Mouse (Mus musculus) hindbrain, embryonic 16.5 days (tissue): ENCODE results near the gene Gjb2. TPM values are rescaled to one million over a fixed set of nuclear protein-coding genes. Genes with fewer than 3 reads are reported as not detected.
A peak's percentile ranks its signal among the peaks of the same experiment; 100 is the strongest.

Experiments used
- ATAC-seq: fragments of 200-750 bp; cut with Nextera tagmentation; 2 replicates; pipeline ENCODE4 v1.8.0; 2017; ENCODE audit warnings: moderate TSS enrichment, moderate library complexity
- H3K27ac ChIP-seq: fragments of 300-500 bp; sonication (generic); 2 replicates; pipeline ENCODE4 v1.5.1; 2014; ENCODE audit warnings: low read depth, mild to moderate bottlenecking, control low read depth, low read length, moderate library complexity
- H3K27me3 ChIP-seq: fragments of 300-500 bp; sonication (generic); replicated peaks from 2 replicates; pipeline ENCODE4 v1.6.1; 2014; ENCODE audit warnings: low read length; ENCODE audit not compliant: control insufficient read depth, insufficient read depth
- H3K36me3 ChIP-seq: fragments of 300-500 bp; sonication (generic); 2 replicates; pipeline ENCODE4 v1.6.1; 2014; ENCODE audit warnings: mild to moderate bottlenecking, low read length, moderate library complexity, mixed read lengths; ENCODE audit not compliant: control insufficient read depth, insufficient read depth
- H3K4me1 ChIP-seq: fragments of 300-500 bp; sonication (generic); 2 replicates; pipeline ENCODE4 v1.6.1; 2014; ENCODE audit warnings: low read depth, low read length; ENCODE audit not compliant: control insufficient read depth, insufficient read depth
- H3K4me2 ChIP-seq: fragments of 300-500 bp; sonication (generic); 2 replicates; pipeline ENCODE4 v1.6.1; 2014; ENCODE audit warnings: mild to moderate bottlenecking, low read length, control low read depth, moderate library complexity
- H3K4me3 ChIP-seq: fragments of 300-500 bp; sonication (generic); 2 replicates; pipeline ENCODE4 v1.5.1; 2014; ENCODE audit warnings: mild to moderate bottlenecking, low read length, control low read depth, moderate library complexity
- H3K9ac ChIP-seq: fragments of 300-500 bp; sonication (generic); 2 replicates; pipeline ENCODE4 v1.6.1; 2014; ENCODE audit warnings: low read depth, mild to moderate bottlenecking, control low read depth, low read length, moderate library complexity
- H3K9me3 ChIP-seq: fragments of 300-500 bp; sonication (generic); 2 replicates; pipeline ENCODE4 v1.6.1; 2014; ENCODE audit warnings: mild to moderate bottlenecking, low read length, moderate library complexity; ENCODE audit not compliant: control insufficient read depth
- WGBS: fragments of 180-500 bp; shearing (Covaris S2); extraction: QIAGEN DNeasy Blood & Tissue Kit; methylation state at CpG from one replicate; pipeline ENCODE4 v1.1.7; 2014; 5-methylcytosine and 5-hydroxymethylcytosine counted together
- polyA plus RNA-seq: library from polyadenylated mRNA; unstranded; fragments of >200 nt; fragmentation: Nextera tagmentation; extraction: Ambion mirVana; gene quantifications from 2 replicates; pipeline ENCODE4 v1.2.1, GENCODE M21; 2015

The Gjb2 gene
- polyA plus RNA-seq: 17.4 and 23.2 TPM in 2 replicates

DNA sequence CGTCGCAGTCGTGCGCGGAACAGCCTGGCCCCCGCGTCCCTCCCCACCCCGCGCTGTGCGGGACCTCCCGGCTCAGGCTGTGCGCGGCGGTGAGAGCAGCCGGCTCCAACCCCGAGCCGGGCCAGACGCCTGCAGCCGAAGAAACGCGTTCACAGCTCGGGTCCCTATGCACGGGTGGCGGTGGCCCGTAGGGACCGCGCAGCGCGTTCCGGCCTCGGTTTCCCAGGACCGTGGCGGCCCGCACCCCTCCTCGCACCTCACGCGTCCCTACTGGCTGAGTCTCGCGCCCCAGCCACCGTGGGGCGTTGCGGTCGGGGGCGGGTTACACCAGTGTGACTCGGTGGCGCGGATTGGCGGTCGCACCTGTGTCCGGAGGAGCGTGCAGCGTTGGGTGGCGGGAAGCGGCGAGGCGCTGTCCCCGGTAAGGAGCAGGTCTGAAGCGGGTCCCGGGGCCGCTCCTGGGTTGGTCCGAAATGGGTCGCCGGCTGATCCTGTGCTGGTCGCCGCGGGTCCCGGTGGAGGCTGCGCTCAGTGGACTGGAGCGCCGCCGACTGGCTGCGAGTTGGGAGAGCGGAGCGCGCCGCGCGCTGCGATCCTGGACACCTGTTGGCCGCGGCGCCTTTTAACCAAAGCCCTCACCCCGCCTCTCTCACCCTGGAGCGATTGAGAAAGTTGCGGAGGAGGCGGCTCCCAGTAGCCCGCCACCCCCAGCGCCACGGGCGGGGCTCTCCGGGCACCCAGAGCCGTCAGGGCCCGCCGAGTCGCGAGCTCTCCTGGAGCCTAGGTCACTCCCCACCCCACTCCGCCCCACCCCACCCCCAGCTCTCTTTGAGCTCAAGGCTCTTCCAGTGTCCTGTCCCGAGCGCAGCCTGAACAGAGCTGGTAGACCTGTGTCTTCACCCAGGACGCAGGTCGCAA lies at the start of gene Gjb2:
Gjb2 (minus strand) TSS at position 597 of the 918 bp plus-strand sequence.
- peak within 1 kb of the TSS; percentile 69 for H3K4me3 ChIP-seq
- under 1% methylated on average over 61 of the region's 101 CpGs for WGBS
- peak within 1 kb of the TSS; percentile 100 for H3K4me2 ChIP-seq
- no peak within 1 kb of the TSS for H3K27ac ChIP-seq
- peaks cover 9% of the 10 kb centered on the region for H3K4me1 ChIP-seq
- ATAC-seq: peak; percentile 79
- no peaks in the 10 kb centered on the region for H3K9me3 ChIP-seq
- no peaks in the 10 kb centered on the region for H3K36me3 ChIP-seq
- H3K9ac ChIP-seq: peak within 1 kb of the TSS; percentile 57
- peaks cover 42% of the 10 kb centered on the region for H3K27me3 ChIP-seq

DNA sequence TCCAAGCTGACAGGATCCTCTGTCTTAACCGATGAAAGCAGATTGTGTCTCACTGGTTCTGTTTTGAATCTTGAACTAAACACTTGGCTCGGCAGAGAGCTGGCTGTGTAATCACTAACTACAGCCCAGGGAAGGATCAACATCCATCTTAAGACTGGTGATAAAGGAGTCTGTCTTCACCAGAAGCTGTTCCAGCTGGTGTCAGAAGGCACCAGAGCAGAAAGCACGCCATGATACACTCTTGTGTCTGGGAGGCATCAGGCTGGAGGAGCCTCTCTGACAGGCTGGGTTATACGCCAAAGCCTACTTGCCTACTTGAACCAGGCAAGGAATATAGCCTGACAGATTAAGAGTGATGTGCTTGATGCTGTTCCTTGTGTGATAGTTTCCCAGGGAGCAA lies 41.2 kb upstream of the Gjb2 start:
- no peaks in the 10 kb centered on the region for H3K36me3 ChIP-seq
- no peaks in the 10 kb centered on the region for H3K27me3 ChIP-seq
- H3K4me1 ChIP-seq: no peaks in the 10 kb centered on the region
- no peak overlapping the region for H3K9ac ChIP-seq
- no peak overlapping the region for H3K4me3 ChIP-seq
- no peak overlapping the region for H3K4me2 ChIP-seq
- H3K9me3 ChIP-seq: no peaks in the 10 kb centered on the region
- no peak overlapping the region for H3K27ac ChIP-seq
- WGBS: 46% methylated on average over 4 of the region's 4 CpGs
- ATAC-seq: peak; percentile 75

DNA sequence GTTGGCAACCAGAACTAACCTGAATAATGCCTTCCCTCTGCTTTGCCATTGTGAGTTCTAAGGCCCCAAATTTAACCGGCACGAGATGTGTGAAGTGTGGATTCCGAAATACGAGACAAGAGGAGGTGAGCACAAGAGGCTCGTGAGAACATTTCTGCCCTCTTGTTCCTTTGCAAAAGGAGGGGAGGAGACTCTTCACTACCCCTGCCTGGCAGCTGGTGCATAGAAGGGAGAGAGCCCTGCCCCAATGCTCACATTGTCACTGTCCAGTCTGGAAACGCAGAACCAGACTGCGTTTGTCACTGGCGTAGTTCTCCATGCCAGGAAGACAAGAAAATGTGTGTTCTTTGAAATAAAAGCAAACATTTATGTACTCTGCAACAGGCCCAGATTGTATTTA lies 30.8 kb upstream of the Gjb2 start:
- H3K27me3 ChIP-seq: peaks cover 19% of the 10 kb centered on the region
- WGBS: 38% methylated on average over 8 of the region's 8 CpGs

DNA sequence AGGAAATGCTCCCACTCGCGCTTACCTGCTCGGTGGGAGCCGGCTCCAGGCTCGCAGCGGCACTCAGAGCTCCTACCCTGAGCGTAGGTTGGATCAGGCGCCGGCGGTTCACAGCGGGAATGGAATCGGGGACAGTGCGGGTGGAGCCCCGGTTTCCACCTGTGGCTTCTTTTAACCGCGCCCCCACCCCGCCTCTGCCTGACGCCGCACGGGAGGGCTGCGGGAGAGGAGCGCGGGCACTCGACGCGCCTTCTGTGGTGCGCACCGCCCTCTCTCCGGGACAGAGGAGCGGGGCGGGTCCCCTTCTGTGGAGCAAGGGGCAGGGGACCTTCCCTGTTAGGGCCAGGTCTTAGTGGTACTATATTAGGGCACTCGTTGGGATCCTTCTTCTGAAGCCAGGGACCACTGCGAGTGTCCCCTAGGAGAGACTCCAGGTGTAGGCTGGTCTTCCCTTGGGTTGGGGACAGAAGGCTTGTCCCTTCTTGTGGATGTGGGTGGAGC lies 28.7 kb upstream of the Gjb2 start, which contains the start of gene Gjb6:
Gjb6 (minus strand) TSS at position 451 of the 501 bp plus-strand sequence.
- ATAC-seq: peak; percentile 63
- Histone ChIP-seq H3K4me2 (peak within 1 kb of the TSS; percentile 74), H3K27ac (no peak within 1 kb of the TSS), H3K4me1 (peaks cover 9% of the 10 kb centered on the region), H3K27me3 (peaks cover 19% of the 10 kb centered on the region), H3K9me3 (no peaks in the 10 kb centered on the region), H3K4me3 (peak within 1 kb of the TSS; percentile 46), H3K9ac (peak within 1 kb of the TSS; percentile 55), H3K36me3 (no peaks in the 10 kb centered on the region)
- 5% methylated on average over 33 of the region's 33 CpGs for WGBS

More for the DNA sequence above, 30.8 kb upstream of the Gjb2 start:
- Histone ChIP-seq H3K4me3 (no peak overlapping the region), H3K36me3 (no peaks in the 10 kb centered on the region), H3K4me2 (no peak overlapping the region), H3K9me3 (no peaks in the 10 kb centered on the region), H3K4me1 (peaks cover 9% of the 10 kb centered on the region), H3K27ac (no peak overlapping the region), H3K9ac (no peak overlapping the region)
- no peak for ATAC-seq

DNA sequence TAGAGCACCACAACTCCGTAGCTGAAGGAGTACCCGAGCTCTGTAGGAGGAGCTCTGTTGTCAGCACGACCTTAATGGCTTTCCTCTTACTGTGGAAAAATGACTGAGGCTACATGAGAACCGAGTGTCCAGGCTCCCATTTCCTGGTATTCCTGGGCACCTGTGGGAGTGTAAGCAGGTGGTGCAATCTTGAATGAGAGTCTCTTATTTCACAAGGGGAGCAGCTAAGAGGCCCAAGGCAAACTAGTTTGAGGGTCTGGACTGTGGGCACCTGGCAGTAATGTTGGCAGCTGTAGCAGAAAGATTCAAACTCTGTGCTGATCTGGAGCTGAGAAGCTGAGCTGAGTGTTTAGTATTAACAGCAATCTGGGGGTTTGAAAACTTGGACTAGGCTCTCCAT lies 22.9 kb upstream of the Gjb2 start:
- no peak for ATAC-seq
- H3K27ac ChIP-seq: no peak overlapping the region
- peaks cover 7% of the 10 kb centered on the region for H3K27me3 ChIP-seq
- H3K9ac ChIP-seq: no peak overlapping the region
- no peaks in the 10 kb centered on the region for H3K36me3 ChIP-seq
- H3K4me3 ChIP-seq: no peak overlapping the region
- H3K9me3 ChIP-seq: no peaks in the 10 kb centered on the region
- H3K4me2 ChIP-seq: no peak overlapping the region
- H3K4me1 ChIP-seq: no peaks in the 10 kb centered on the region
- WGBS: 72% methylated on average over 4 of the region's 4 CpGs

DNA sequence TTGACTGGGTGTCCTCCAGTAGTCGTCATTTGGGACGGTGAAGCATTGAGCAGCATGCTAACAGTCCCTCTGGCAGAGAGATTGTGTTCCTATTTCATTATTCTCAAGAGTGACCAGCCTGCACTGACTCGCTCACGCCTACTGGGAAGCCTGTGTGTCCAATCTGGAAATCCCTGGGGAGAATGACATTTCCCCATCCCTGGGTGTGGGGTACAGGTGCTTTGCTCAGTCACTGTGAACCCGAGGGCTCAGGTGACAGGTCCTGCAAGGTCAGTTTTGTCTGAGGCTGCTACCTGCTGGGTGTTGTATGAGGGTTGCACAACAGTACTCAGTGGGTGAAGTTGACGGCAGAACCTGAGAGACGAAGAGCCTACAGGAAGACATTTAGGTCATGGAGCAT lies 17.8 kb upstream of the Gjb2 start:
- Histone ChIP-seq H3K4me1 (no peaks in the 10 kb centered on the region), H3K4me3 (no peak overlapping the region), H3K9ac (no peak overlapping the region), H3K27me3 (no peaks in the 10 kb centered on the region), H3K36me3 (no peaks in the 10 kb centered on the region), H3K27ac (no peak overlapping the region), H3K4me2 (no peak overlapping the region), H3K9me3 (no peaks in the 10 kb centered on the region)
- no peak for ATAC-seq
- WGBS: 86% methylated on average over 7 of the region's 7 CpGs

DNA sequence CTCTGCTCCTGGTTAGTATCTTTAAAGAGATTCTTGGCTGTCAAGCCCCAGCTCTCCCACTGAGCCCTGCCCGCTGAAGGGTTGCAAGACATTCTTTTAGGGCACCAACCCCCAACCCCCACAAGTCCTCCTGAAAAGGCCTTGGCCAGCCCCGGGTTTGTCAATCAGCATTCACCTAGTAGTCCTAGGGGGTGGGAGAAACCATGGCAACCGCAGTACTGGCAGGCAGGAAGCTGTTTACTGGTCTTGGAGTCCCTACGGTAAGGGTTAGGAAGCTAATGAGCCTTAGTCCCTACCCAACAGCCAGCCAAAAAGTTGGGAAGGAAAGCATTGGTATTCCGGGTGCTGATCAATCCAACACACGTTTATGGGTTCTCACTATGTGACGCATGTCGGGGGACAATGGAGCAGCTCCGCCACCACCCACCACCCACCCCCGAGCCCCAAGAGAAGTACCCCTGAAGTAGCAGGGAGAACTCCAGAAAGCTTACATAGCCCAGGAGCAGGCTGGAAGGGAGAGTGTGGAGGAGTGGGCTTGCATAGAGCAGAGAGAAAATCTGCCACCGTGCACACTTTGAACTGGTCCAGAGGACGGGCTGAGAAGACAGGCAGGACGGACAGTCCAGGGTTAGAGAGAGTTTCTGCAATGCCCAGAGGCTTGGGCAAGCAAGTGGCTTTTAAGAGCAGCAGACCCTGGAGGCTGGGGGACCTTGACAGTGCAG lies 11.5 kb upstream of the Gjb2 start, which contains the start of gene Gm4491:
Gm4491 (minus strand) TSS at position 61 of the 722 bp plus-strand sequence.
- no peak within 1 kb of the TSS for H3K4me3 ChIP-seq
- WGBS: 8% methylated on average over 13 of the region's 13 CpGs
- no peak within 1 kb of the TSS for H3K9ac ChIP-seq
- peak within 1 kb of the TSS; percentile 38 for H3K4me2 ChIP-seq
- peak within 1 kb of the TSS; percentile 26; the same call in 1 of the 2 replicates for H3K27ac ChIP-seq
- H3K4me1 ChIP-seq: peaks cover 8% of the 10 kb centered on the region
- no peaks in the 10 kb centered on the region for H3K36me3 ChIP-seq
- peak; percentile 98 for ATAC-seq
- peaks cover 3% of the 10 kb centered on the region; the same call in 1 of the 2 replicates for H3K27me3 ChIP-seq
- H3K9me3 ChIP-seq: no peaks in the 10 kb centered on the region

DNA sequence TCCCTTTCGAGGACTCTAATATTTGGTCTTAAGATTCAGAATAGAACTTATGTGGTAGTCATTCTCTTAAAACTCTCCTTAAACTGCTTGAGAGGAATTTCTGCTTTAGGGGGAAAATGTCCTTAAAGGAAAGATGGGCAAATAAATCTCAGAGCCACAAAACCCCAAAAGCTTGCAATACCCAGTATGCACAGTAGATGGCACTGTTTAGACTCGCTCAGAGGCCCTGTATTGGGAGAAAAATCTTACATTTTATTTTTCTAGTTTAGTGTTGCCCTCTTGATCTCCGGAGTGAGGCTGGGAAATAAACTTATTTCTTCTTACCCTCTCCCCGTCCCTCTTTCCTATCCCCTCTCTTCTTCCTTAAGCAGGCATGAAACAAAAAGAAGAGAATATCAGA lies 4.7 kb upstream of the Gjb2 start:
- Histone ChIP-seq H3K4me2 (no peak overlapping the region), H3K4me3 (no peak overlapping the region), H3K27me3 (peaks cover 23% of the 10 kb centered on the region), H3K9me3 (no peaks in the 10 kb centered on the region), H3K36me3 (no peaks in the 10 kb centered on the region), H3K9ac (no peak overlapping the region), H3K4me1 (peaks cover 7% of the 10 kb centered on the region), H3K27ac (no peak overlapping the region)
- 7% methylated on average over 4 of the region's 4 CpGs for WGBS
- ATAC-seq: peak; percentile 55; the same call in 1 of the 2 replicates

DNA sequence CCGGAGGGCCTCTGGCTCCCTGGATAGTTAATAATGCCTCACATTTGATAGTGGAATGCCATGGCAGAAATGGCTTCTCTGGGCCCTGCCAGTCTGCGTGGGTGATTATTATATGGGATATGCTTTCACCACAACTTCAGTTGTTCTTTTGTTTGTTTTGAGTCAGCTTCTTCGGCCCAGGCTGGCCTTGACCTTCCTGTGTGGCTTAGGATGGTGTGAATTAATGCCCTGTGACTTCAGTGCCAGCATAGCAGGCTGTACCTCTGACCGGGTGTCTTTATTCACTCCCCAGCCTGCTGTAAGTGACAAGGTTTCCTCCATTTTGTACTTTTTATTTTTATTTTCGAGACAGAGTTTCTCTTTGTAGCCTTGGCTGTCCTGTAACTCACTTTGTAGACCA lies 3.4 kb upstream of the Gjb2 start:
- H3K9me3 ChIP-seq: no peaks in the 10 kb centered on the region
- H3K9ac ChIP-seq: no peak overlapping the region
- H3K4me3 ChIP-seq: no peak overlapping the region
- ATAC-seq: no peak
- peaks cover 9% of the 10 kb centered on the region for H3K4me1 ChIP-seq
- H3K27me3 ChIP-seq: peaks cover 35% of the 10 kb centered on the region
- H3K36me3 ChIP-seq: no peaks in the 10 kb centered on the region
- H3K4me2 ChIP-seq: no peak overlapping the region
- no peak overlapping the region for H3K27ac ChIP-seq
- WGBS: 72% methylated on average over 5 of the region's 5 CpGs
